Mouse (Mus musculus) natural killer cell, adult 2 months (primary cell): ENCODE data around the gene Tln1.
"Not testable (repeated sequence)": the region's sequence is repeated elsewhere in the genome, so short reads cannot be mapped to it uniquely, and the experiment has no call there.

ENCODE experiments used
- DNase-seq, 2 experiments: peaks; one replicate each; pipeline ENCODE4 v3.0.0; 2022; ENCODE audit warnings: low spot score in 2 of 2

The Tln1 gene

DNA sequence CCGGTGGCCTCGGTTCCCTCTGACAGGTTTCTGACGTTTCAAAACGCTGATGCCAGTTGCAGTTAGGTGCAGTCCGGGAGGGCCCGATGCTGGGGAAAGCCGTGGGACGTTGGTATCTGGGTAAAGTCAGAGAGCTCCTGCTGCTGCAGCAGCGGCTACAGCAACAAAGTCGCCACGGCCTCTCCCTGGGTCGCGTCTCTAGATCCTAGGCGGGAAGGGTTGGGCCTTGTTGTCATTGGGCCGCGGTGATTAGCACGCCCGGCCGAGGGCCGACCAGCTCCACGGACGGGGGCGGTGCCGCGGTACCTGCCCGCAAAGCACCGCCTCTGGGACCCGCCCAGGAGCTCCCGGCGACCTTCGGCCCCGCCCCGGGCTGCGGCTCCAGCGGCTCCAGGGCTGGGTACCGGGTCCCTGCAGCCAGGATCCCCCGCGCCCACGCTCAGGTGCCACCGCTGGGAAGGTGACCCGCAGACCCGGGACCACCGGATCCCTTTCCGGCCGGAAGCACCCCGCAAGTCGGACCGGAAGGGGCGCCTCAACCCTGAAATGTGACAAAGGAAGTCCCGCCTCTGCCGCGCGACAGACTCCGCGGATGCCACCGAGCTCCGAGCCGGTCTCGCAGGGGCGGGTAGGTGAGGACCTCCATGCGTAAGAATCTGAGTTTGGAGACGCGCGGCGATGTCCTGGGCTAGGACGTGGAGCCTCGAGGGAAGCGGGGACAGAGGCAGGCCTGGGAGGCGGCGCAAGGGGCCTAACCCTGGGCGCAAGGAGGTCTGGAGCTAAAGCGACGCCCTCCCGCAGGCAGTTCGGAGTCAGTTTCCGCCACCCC, 16.1 kb upstream of the Tln1 start, which contains the start of the genes Rgp1 and Gba2:
Rgp1 (plus strand) TSS at position 340 of the 829 bp plus-strand sequence.
Gba2 (minus strand) TSS at position 498 of the 829 bp plus-strand sequence.
- DNase-seq: peak; percentile 77 to 78

DNA sequence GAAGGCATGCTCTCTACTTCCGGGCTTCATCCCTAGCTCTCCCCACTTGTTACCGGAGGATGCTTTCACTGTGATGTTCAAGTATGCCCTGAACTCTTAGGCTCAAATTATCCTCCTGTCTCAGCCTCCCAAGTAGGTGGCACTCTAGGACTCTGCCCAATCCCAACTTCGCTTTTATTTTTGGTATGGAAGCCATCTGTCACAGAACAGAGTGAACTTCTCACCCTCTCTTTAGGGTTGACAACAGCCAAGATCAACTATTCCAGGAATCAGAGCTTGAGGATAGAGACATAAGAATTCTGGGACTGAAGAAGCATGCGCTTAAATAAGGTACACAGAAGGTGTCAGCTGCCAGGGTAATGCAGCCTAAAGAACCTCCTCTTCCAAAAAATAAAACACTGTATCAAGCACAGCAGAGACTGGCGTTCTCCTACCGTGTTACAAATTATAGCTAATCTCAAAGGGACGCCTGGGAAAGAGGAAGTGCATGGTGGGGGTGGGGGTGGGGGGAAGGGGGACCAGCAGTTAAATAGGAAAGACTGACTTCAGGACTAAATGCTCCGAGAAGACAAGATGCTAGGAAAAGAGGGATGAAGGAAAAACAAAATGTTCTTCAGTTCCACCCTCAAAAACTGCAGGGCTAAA, 14.9 kb upstream of the Tln1 start:
- no peak for DNase-seq

DNA sequence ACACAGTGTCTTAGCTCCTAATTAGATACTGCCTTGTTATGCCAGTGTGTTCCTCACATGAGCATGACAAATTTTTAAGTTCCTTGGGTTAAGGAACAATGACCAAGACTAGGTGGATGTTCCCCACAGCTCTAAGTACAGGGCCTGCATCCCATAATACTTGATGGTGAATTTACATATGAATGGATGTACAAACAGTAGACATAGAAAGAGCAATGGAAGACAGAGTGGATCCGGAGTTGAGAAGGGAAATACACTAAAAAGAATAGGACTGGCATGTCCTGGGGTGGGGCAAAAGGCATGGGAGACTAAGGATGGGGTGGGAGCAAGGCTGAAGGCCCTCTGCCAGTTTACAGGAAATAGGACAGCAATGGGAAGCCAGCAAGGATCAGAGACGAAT, 12.9 kb upstream of the Tln1 start:
- DNase-seq: no peak

DNA sequence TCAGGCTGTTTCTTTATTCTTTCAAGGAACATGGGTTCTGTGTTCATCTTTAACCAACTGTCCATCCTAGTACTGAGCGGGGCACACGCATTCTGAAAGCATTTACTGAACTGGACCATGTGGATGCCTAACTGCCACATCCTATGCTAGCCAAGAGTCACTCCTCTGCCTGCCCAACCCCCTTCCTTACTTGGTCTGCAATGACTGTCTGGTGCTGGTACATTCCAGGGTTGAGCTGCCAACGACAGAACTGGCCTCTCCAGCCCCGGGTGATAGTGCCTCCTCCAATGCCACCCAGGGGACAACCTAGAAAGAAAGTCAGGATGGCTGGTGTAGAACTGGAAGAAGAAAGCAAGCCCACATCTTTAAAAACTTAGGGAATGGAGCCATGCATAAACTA, 11.1 kb upstream of the Tln1 start:
- no peak for DNase-seq

DNA sequence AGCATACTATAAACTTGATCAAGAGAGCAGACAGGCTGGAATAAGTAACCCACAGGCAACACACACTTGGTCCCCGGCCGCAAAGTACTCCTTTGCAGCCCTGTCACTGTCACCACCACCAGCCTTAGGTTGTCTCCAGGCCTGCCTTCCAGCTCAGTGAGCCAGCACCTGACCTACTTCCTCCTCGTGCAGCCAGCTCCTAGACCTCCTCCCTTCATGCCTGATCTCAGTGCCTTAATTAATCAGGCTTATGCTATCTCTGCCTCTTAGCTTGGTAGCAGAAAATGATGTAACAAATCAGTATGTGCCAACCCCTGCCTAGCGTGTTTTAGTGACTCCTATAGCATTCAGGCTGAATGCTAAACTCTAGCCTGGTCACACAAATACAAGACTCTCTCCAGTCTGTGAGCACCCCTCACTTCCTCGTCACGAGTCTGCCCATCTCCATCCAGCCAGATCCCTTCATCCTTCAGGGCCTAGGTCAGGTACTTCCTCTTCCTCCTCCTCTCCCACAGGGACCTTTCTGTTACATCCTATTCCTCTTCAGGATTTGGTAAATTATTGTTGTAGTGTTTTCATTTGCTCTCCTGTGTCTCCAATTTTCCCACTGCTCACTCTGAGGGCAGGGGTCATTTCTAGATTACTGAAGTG, 9.0 kb upstream of the Tln1 start:
- DNase-seq: no peak

DNA sequence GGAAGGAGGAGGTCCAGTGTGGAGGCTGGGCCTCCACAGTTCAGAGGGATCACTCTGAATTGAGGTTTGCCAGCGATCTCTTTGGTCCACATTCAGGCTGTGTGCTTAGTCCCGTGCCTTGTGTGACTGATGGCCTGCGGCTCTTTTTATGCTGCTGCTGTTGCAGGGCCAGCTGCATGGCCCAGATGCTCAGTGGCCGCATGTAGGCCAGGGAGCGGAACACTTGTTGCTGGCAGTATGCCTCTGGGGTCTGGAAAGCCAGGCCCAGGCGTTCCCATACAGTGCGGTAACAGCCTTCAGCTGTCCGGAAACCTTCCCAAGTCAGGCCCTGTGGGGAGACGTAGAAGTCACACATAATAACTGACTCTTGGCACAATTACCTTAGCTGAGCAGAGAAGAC, 4.6 kb upstream of the Tln1 start:
- DNase-seq: no peak

DNA sequence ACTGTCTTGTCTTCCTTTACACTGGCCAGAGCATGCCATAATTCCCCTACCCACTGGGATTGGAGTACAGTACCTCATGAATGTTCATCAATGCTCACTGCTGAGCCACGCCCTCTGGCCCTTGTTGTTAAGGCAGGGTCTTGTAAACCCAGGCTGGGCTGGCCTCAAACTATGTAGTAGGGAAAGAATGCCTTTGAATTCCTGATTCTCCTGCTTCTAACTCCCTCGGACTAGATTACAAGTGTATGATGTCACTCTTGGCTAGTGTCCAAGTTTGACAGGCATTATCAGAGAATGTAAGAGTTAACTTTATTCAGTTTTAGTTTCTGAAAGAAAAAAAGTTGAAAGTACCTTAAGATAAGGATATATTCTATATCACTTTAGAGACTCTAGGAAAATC, 1.7 kb upstream of the Tln1 start:
- DNase-seq: no peak

DNA sequence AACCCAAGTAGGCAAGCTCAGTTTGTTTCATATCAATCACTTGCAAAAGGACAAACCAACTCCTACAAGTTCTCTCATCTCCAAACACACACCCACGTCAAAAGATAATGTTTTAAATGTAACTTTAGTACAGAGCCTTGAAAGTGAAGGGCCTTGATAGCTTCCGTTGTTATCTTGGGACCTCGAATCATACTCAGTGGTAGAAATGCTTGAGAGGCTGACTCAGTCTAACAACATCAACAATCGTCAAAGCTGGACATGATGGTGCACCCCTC, 1.0 kb upstream of the Tln1 start:
- DNase-seq: no peak

DNA sequence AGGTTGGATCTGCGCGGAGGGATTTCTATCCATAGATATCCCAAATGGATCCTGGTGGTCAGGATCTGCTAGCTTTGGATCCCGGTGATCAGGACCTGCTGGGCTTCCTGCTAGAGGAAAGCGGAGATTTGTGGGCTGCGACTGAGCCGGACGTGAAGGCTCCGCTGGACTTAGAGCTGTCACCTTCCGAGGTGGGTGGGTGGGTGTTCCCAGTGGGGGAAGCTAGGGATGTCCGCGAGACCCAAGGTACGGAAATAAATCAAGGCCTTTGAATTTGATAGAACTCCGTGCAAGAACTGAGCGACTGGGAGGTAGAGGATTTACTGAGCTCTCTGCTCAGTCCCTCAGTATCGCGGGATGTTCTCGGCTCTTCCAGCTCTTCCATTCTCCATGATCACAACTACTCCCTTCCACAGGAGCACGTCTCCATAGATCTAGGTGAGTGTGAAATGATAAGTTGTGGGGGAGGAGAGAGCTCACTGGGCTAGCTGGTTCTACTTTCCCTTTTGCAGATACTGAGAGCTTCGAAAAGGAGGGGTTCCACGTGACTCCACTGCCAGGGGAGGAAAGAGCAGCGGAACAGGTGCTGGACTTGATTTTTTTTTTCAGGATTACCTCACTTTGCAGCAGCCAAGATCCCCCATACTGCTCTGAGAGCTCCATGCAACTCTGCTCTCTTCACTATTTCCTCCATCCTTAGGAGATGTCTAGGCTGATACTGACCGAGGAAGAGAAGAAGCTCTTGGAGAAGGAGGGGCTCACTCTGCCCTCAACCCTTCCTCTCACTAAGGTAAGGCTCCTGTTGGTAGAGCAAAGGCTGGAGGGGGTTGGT, 494 bp upstream of the Tln1 start:
- DNase-seq: no peak

DNA sequence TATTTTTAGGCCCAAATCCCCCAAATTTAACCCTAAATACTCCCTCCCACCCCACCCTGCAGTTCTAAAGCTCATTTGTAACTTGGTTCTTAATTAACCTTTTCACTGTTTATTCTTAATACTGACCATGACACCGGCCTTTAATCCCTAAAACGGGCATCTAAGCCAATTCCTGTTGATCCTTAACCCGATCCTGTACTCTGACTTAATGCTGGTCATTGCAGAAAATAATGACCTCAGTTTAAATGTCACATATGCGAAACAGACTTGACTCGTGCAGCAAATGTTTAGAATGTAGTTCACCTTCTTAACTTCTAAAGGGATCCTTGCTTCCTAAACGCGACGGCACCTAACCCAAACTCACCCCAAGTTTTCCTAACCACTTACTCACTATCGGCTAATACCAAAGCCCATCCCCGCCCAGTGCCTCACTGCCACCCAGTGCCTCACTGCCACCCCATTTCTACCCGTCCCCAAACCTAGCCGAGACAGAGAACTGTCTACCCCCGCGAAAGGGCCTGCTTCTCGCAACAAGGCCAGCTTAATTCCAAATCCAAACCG, 975 bp downstream of the Tln1 start:
- no peak for DNase-seq

DNA sequence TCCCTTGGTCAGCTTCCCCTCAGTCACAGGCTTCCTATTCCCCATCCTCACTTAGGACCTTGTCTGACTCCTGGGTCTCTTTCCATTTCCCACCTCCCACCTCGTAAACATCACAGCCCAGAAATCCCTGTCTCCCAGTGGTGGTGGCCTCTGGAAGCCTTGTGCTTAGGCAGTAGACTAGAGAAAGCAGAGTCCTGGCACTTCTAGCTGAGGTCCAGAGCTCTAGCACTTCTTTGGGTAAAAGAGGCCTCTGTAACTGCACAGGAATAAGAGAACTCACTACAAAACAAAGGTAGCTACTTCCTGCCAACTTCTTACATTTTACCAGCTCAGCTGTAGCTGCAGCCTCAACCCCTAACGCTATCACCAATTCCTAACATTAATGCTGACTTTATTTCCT, 1.5 kb downstream of the Tln1 start:
- no peak for DNase-seq

DNA sequence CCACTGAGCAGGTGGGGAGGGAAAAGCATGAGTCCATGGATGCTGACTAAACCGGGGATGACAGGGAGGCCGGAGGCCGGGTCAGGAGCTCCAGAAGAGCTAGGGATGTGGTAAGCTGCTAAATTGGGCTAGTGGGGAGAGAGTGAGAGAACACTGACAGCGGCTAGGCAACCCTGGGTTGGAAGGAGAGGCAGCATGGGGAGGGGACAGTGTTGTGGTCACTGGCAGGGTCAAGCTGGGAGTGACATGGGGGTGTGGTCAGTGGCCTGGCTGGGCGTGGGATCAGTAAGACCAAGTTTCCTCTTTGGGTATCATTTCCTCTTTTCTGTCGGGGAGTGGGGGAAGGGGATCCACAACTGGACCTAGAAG, 2.3 kb downstream of the Tln1 start:
- DNase-seq: peak; percentile 46 to 61

DNA sequence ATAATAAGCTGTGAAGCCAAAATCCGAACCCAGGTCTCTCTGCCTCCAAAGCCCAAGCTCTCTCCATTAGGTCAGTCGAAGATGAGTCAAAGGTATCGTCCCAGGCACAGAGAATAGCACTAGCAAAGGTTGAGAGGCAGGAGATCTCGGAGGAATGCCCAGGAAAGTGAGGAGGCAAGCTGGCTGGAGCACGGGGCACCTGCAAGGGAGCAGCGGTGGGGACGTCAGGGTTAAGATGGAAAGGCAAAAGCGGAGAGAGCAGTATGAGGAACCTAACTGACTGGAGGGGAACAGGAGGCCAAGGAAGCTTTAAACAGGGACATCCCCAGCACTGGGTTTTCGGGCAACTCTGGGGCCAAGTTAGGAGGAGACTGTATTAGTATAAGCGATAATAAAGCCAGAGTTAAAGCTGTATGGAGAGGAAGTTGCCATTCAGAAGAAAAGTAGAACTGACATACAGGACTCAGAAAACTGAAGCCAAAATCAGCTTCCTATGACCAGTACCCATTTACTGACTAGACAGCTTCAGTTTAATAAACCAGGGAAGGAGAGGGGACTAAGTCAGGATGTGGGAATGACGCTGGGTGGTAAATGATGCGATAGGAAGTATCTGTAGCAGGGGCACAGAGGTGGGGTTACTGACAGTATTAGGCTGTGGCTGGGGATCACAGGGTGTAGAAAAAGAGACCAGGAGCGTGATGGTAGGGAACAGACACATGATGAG, 2.8 kb downstream of the Tln1 start:
- DNase-seq: no peak

DNA sequence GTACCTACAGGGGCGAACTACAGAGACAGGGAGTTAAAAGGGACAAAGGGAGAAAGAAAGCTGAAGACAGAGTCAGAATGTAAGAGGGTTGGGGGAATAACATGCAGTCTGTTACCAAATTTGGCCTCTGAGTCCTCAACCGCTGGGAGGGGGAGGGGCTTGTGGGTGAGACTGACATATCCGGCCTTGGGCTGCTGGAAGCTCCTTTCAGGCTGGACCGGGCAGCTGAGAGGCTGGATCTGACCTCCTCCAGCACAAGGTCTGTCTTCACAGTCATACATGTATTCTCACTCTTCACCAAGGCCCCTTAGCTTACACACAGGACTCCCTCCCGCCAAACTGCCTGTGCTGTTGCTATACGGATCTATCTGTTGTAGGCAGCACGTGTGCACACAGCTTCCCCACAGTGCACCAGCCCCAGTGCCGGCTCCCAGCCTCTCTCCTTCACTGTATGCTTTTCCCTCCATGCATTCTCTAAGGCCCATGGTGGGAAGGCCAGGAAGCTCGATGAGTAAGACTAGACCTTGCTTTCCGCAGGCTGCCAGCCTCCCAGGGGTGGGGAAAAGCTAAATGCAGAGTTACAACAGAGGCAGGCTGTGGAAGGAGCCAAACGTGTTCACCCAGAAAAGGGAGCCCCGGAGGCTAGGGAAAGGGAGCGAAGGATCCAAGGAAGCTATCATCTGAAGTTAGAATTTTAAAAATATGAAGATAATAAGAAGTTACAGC, 3.7 kb downstream of the Tln1 start:
- peak; percentile 74 to 84 for DNase-seq

DNA sequence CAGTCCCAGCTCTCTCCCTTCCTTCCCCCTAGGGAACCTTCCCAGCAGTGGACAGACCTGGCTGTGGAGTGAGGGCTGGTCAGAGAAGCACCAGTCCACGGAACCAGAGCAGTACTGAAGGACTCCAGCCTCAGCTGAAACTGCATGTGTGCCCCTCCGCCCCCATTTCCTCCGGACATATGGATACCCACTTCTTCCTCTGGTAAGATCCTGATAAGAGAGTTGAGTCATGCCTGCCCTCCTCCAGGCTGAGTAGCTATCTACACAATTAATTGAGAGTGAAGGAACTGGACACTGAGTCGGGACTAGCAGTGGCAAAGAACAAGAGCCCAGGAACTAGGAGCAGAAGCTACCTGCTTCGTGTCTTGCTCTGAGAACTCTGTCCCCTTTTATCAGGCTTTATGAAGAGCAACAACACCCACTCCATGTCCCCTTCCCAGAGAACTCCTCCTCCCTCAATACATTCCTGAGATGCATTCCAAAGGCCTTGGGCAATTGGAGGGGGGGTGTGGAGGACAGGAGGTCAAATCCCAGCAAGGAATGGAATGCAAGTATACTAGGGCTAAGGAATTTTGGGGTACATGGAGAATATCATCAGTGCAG, 4.4 kb downstream of the Tln1 start:
- DNase-seq: no peak

DNA sequence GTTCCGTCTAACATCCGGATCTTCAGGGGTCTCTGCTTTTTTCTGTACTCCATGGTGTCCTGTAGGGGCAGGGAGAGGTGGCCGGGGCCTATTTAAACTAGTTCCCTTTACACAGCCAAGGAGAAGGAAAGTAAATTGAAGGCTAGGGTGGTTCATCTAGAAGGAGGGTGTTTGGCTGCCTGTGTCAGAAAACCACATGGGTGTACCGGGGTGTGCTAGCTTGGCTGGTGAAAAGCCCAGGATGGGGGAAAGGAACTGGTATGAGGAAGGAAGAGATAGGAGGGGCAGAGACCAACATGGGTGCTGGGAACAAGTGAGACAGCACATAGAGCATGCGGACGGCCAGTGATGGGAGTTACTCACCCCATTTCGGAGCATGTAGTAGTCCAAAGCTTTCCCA, 6.6 kb downstream of the Tln1 start:
- DNase-seq: no peak

DNA sequence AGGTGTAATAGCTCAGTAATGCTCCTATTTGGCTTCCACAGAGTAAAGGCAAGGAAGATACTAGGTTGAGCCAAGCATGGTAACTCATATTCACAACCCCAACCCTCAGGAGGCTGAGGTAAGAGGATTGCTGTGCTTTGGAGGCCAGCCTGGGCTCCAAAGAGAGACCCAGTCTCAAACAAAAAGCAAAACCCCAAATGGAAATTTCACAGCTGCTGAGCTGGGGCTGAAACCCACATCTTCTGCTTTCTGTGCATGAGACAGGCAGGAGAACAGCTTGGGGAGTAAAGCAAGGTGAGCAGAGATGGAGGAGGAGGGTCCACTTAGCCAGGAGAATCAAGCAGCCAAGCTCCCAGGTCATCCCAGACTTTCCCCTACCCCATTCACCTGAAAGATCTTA, 8.6 kb downstream of the Tln1 start:
- no peak for DNase-seq

DNA sequence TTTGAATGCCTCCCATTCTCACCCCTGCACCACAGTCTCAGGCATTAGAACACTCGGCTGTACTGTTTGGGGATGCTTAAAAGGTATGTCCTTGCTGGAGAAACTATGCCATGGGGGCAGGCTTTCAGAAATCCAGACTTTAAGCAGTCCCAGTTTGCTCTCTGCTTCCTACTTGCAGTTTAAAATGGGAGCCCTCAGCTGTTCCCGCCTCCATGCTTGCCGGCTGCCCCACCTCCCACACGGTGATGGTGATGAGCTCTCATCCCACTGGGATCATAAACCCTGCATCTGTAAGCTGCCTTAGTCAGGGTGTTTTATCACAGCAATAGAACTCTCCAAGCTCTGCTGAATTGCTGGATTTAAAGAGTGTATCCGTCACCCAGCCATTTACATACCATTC, 10.1 kb downstream of the Tln1 start:
- no peak for DNase-seq

DNA sequence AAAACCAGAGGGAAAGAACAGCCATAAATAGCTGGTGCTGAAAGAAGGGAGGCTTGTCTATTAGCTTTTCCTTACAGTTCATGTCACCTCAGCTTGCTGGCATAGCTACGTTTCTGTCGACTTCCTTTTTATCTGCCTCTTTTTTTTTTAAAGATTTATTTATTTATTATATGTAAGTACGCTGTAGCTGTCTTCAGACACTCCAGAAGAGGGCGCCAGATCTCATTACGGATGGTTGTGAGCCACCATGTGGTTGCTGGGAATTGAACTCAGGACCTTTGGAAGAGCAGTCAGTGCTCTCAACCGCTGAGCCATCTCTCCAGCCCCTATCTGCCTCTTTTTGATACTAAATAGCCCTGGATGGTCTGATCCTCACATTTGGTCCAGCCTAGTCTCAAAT, 10.6 kb downstream of the Tln1 start:
- DNase-seq: not testable (repeated sequence)

DNA sequence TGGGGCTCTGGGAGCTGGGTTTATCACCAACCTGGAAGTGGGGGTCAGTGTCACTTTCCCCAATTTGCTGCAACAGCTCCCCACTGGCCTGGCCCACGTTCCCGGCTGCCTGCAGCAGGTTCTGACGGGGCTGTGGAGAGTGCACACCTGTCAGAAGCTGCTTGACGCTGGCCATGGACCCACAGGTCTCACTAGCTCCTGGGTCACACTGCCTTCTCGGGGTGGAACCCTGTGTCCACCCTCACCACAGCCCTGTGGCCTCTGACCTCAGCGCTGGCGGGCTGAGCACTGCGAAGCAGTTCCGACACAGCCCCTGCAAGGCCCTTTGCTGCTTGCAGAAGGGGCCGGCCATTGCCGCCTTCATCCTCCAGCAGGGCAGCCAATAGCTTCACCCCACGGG, 13.4 kb downstream of the Tln1 start:
- DNase-seq: no peak
